In the genomic region with DNA sequence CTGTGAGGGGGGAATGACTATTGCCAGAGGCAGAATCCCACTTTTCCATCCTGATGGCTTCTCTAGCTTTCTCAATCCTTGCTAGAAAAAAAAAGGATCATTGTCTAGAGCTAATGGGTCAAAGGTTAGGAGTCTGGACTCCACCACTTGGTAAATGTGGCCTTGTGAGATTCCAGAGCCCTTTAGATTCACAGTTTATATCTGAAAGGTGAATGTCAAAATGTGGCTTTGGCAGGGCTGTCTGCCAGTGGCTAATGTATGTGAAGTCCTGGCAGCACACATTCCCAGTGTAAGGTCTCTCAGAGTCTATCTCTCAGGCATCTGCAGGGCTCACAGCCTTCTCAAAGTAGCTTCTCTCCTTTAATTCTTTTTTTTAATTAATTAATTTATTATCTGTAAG, we compare ENCODE assay signal across 25 mouse cellular contexts. TPM values are rescaled to one million over a fixed set of nuclear protein-coding genes. Genes with fewer than 3 reads are reported as not detected.
DNase-seq lines count a peak whose midpoint lies in the region; ATAC-seq and TF ChIP-seq lines count a peak whose summit lies in the region.
"Had no signal": no experiment of that assay in that cellular context is flagged by ENCODE, and none has a peak within 500 bp of the region (broad histone marks: within the 10 kb centered on the region; RNA-seq: fewer than 3 reads in every experiment).

No protein-coding gene starts in this region.

- peaks cover 58% of the 10 kb centered on the region for H3K4me1 ChIP-seq in heart, embryonic 12.5 days (replicated peaks)
- H3K4me1 ChIP-seq in heart, adult 2 months (ENCODE audit: control insufficient read depth, insufficient read depth, low read length) = no peaks in the 10 kb centered on the region; the same call in 1 of the 2 replicates
- H3K4me1 ChIP-seq in embryonic facial prominence, embryonic 12.5 days = peaks cover 62% of the 10 kb centered on the region
- H3K4me1 ChIP-seq in limb, embryonic 12.5 days (replicated peaks) = peaks cover 84% of the 10 kb centered on the region

- TF ChIP-seq EP300 in heart, adult 2 months (IDR thresholded peaks at IDR 0.05; ENCODE audit: insufficient read depth, low read depth, low read length) = no peak

- no peak for TF ChIP-seq CTCF in heart, adult 2 months (IDR thresholded peaks at IDR 0.05)

- H3K79me2 ChIP-seq in heart, adult 2 months (replicated peaks; ENCODE audit: control insufficient read depth, insufficient read depth, low read length) = no peaks in the 10 kb centered on the region

- H3K36me3 ChIP-seq in heart, embryonic 12.5 days = no peaks in the 10 kb centered on the region
- H3K36me3 ChIP-seq in heart, adult 2 months (ENCODE audit: control insufficient read depth, insufficient read depth, low read length) = no peaks in the 10 kb centered on the region
- no peaks in the 10 kb centered on the region for H3K36me3 ChIP-seq in embryonic facial prominence, embryonic 12.5 days
- H3K36me3 ChIP-seq in limb, embryonic 12.5 days = no peaks in the 10 kb centered on the region
- H3K36me3 ChIP-seq: embryonic facial prominence, embryonic 15.5 days; forebrain, embryonic 10.5 days; heart, embryonic 15.5 days; hindbrain, embryonic 12.5 days had no signal

- no peak for ATAC-seq in heart, embryonic 12.5 days (ENCODE audit: insufficient number of reproducible peaks, low FRiP score)
- ATAC-seq in embryonic facial prominence, embryonic 12.5 days (ENCODE audit: insufficient number of reproducible peaks, insufficient read depth, low FRiP score, low TSS enrichment) = no peak
- ATAC-seq in limb, embryonic 12.5 days (ENCODE audit: insufficient number of reproducible peaks, insufficient read depth, low FRiP score, low TSS enrichment, low read depth) = no peak
- ATAC-seq: forebrain, embryonic 14.5 days; hindbrain, embryonic 16.5 days; inflammation-experienced regulatory T-cells, adult 6 months had no signal

- H3K27ac ChIP-seq in heart, embryonic 12.5 days (ENCODE audit: poor library complexity, severe bottlenecking) = no peak overlapping the region
- H3K27ac ChIP-seq in heart, adult 2 months = no peak overlapping the region
- peak overlapping the region; percentile 81; the same call in 1 of the 2 replicates for H3K27ac ChIP-seq in embryonic facial prominence, embryonic 12.5 days
- peak overlapping the region; percentile 73 for H3K27ac ChIP-seq in limb, embryonic 12.5 days
- H3K27ac ChIP-seq: forebrain, embryonic 10.5 days; gastrocnemius, adult 2 months; heart, embryonic 15.5 days; hindbrain, embryonic 12.5 days had no signal

- TF ChIP-seq POLR2A in heart, adult 2 months (IDR thresholded peaks at IDR 0.05; ENCODE audit: insufficient read depth, low read depth, low read length) = no peak

- H3K4me2 ChIP-seq in heart, embryonic 12.5 days = no peak overlapping the region
- H3K4me2 ChIP-seq in embryonic facial prominence, embryonic 12.5 days (replicated peaks) = no peak overlapping the region
- H3K4me2 ChIP-seq in limb, embryonic 12.5 days = peak overlapping the region; percentile 18; the same call in 1 of the 2 replicates
- H3K4me2 ChIP-seq: embryonic facial prominence, embryonic 15.5 days; heart, embryonic 15.5 days; hindbrain, embryonic 12.5 days had no signal

- no peak for DNase-seq in heart, adult 2 months
- peak; percentile 57 for DNase-seq in 3T3-L1 (ENCODE audit: low read depth, low spot score)
- no peak for DNase-seq in retina, embryonic 14.5 days (ENCODE audit: low spot score)
- no peak for DNase-seq in spleen, postnatal 14 days (ENCODE audit: low spot score in 2 of 2)
- no peak for DNase-seq in left cerebral cortex, adult 11 months (ENCODE audit: low spot score)
- DNase-seq: adrenal gland, adult 2 months; adrenal gland, postnatal 25 days; cerebellum, adult 2 months; cerebellum, postnatal 10 days; gastrocnemius, adult 2 months; gastrocnemius, postnatal 25 days had no signal

- peaks cover 9% of the 10 kb centered on the region; the same call in 1 of the 2 replicates for H3K27me3 ChIP-seq in heart, embryonic 12.5 days (replicated peaks)
- no peaks in the 10 kb centered on the region for H3K27me3 ChIP-seq in heart, adult 2 months (ENCODE audit: control insufficient read depth, insufficient read depth, low read length)
- H3K27me3 ChIP-seq in embryonic facial prominence, embryonic 12.5 days = no peaks in the 10 kb centered on the region
- no peaks in the 10 kb centered on the region for H3K27me3 ChIP-seq in limb, embryonic 12.5 days
- H3K27me3 ChIP-seq: embryonic facial prominence, embryonic 15.5 days had no signal

- 0 out of 2 replicates have a peak overlapping the region, but pooled peaks have one; percentile 49 for H3K9ac ChIP-seq in heart, embryonic 12.5 days
- H3K9ac ChIP-seq in heart, adult 2 months (ENCODE audit: low read depth, low read length) = no peak overlapping the region
- H3K9ac ChIP-seq in embryonic facial prominence, embryonic 12.5 days = no peak overlapping the region
- H3K9ac ChIP-seq in limb, embryonic 12.5 days (replicated peaks) = no peak overlapping the region
- H3K9ac ChIP-seq: embryonic facial prominence, embryonic 15.5 days; heart, embryonic 15.5 days; hindbrain, embryonic 12.5 days had no signal

- intact Hi-C loops in heart, adult 2 months (cut with DNase I) = no loop called here

- H3K9me3 ChIP-seq in heart, embryonic 12.5 days (replicated peaks) = no peaks in the 10 kb centered on the region
- no peaks in the 10 kb centered on the region for H3K9me3 ChIP-seq in embryonic facial prominence, embryonic 12.5 days
- H3K9me3 ChIP-seq in limb, embryonic 12.5 days = no peaks in the 10 kb centered on the region
- H3K9me3 ChIP-seq: embryonic facial prominence, embryonic 15.5 days; forebrain, embryonic 10.5 days; heart, embryonic 15.5 days; hindbrain, embryonic 12.5 days had no signal

- no peak overlapping the region for H3K4me3 ChIP-seq in heart, embryonic 12.5 days
- no peak overlapping the region for H3K4me3 ChIP-seq in heart, adult 2 months
- H3K4me3 ChIP-seq in embryonic facial prominence, embryonic 12.5 days = no peak overlapping the region
- H3K4me3 ChIP-seq in limb, embryonic 12.5 days (replicated peaks) = no peak overlapping the region
- H3K4me3 ChIP-seq: embryonic facial prominence, embryonic 15.5 days; erythroblast, embryonic 14.5 days; forebrain, embryonic 10.5 days; gastrocnemius, adult 2 months; heart, embryonic 15.5 days; hindbrain, embryonic 12.5 days had no signal

RNA-seq across cellular contexts. Expression of a gene that starts 36.5 kb away (rescaled TPM):
- polyA plus RNA-seq in heart, embryonic 12.5 days (2016; fragmentation: Nextera tagmentation; extraction: Ambion mirVana) = 24.0 and 25.4 TPM in 2 replicates
- total RNA-seq in heart, adult 2 months (2021) = 1 to 10 TPM; 6.3 to 7.0 TPM
- polyA plus RNA-seq in heart, adult 2 months (2012; rRNA removed) = 9.9 and 11.3 TPM in 2 replicates
- 76.1 and 79.7 TPM in 2 replicates for polyA plus RNA-seq in embryonic facial prominence, embryonic 12.5 days (2016; fragmentation: Nextera tagmentation; extraction: Ambion mirVana)
- 55.4 and 62.7 TPM in 2 replicates for polyA plus RNA-seq in limb, embryonic 12.5 days (2016; fragmentation: Nextera tagmentation; extraction: Ambion mirVana)
- total RNA-seq: CH12.LX; common myeloid progenitor, adult 5-6 weeks; granulocyte monocyte progenitor cell, adult 5-6 weeks had no signal
- polyA plus RNA-seq: erythroblast, embryonic 14.5 days; inflammation-experienced regulatory T-cells, adult 6 months had no signal

Comparison
In these comparisons a context has a peak if more than half of its experiments do, and no peak if none do; other contexts are left out.
1. H3K27ac ChIP-seq: peak in embryonic facial prominence, embryonic 12.5 days (single experiment) and limb, embryonic 12.5 days (single experiment); none in heart, embryonic 12.5 days (single experiment) and heart, adult 2 months (single experiment).